Mouse (Mus musculus) embryonic stem cell, embryonic (primary cell): ENCODE measurements at regions not wholly inside any gene's neighbourhood (a gene's known extent, or its start where the extent isn't known, plus 50 kb on each side); places are given as distances from the start of the nearest gene placed in this dataset.

ENCODE experiments used
- CTCF ChIA-PET, 4 experiments: fragments of 300-600 bp in 2 of 4; fragments of 350-600 bp in 2 of 4; sonication (Branson Sonifier 250); formaldehyde crosslinking; loops; one replicate each; lab custom pipeline; 2022; ENCODE audit warnings: inconsistent platforms in 2 of 4; lab: Charles Lee
- POLR2A ChIA-PET, 4 experiments: fragments of 300-600 bp in 2 of 4; fragments of 350-600 bp in 2 of 4; sonication (Branson Sonifier 250); formaldehyde crosslinking; loops; one replicate each; lab custom pipeline; 2022; ENCODE audit warnings: antibody characterized with exemption in 4 of 4, inconsistent platforms in 1 of 4; lab: Charles Lee

GRCm38 (mm10) chr10:93393902-93394301, 59.3 kb upstream of the Lta4h start:
- CTCF ChIA-PET: no interaction called here
- POLR2A ChIA-PET: no interaction called here

- ChIA-PET POLR2A (no interaction called here), CTCF (no interaction called here)
Observed at GRCm38 (mm10) chr10:93397711-93398110, 55.5 kb upstream of the Lta4h start.

- POLR2A ChIA-PET: interaction anchor here in 1 of 4 experiments (0.6 kb wide), 1 partner anchor 255 kb away, joined by 3 read pairs; no protein-coding TSS in a partner anchor
- CTCF ChIA-PET: interaction anchor here in 2 of 4 experiments (0.6 kb wide), 2 partner anchors 30 to 1520 kb away, joined by 3 read pairs; no protein-coding TSS in a partner anchor
Observed at GRCm38 (mm10) chr10:93398531-93399320, 54.5 kb upstream of the Lta4h start.

GRCm38 (mm10) chr10:93402689-93403509, 50.3 kb upstream of the Lta4h start:
- CTCF ChIA-PET: interaction anchor here in 3 of 4 experiments (0.5 to 1.1 kb wide), 4 partner anchors 20 to 111 kb away, joined by 3 to 4 read pairs (median 3); no protein-coding TSS in a partner anchor
- POLR2A ChIA-PET: interaction anchor here in 1 of 4 experiments (0.7 kb wide), 1 partner anchor 77 kb away, joined by 5 read pairs; no protein-coding TSS in a partner anchor
